Mouse (Mus musculus) urinary bladder, adult 18-20 months (tissue): ENCODE data around the gene Gtpbp2.
A peak's percentile ranks its signal among the peaks of the same experiment; 100 is the strongest.

Source experiments
- DNase-seq, 2 experiments: peaks; one replicate each; pipeline ENCODE4 v3.0.0; 2022; ENCODE audit warnings: low spot score in 2 of 2, mixed read lengths in 2 of 2

Gtpbp2 gene

GRCm38 (mm10) chr17:46160686-46161085 is at the start of gene Gtpbp2:
Gene Gtpbp2, plus strand, starts transcription at chr17:46161032.
- DNase-seq, result peak; percentile 76 to 93

DNA sequence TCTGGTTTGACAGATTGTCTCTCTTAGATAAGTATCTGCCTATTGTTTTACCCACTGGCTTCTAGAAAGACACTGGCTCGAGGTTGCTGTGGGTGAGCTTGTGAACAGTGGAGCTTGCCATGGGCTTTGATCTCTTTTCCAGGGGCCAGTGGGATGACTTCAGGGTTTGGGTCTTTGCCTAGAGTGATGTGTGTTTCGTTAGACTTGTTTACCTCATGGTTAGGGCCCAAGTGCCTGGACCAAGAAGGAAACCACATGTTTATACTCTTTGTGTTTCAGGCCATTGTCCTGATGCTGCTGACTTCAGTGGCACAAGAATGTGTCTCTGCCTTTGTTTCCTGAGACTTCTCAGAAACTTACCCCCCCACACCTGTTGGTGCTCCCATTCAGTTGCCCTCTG is 45.3 kb upstream of the Gtpbp2 start:
- DNase-seq, result no peak

DNA sequence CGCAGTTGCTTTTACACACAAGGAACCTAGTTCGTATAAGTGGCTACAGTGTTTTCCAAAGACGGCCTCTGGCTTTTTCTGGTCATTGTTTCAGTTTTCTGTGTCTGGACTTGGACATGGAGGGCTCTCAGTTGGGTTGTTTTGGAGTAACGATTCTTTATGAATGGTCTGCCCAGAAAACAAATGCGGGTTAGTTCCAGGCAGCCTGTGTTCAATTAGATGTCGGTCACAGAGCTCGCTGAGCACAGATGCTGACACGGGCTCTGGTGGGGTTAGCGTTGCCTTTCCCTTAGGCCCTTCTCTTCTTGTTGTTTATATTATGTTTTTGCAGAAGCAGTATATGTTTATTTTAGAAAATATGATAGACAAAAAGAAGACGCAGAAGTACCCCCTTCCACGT is 44.7 kb upstream of the Gtpbp2 start:
- DNase-seq, result no peak

DNA sequence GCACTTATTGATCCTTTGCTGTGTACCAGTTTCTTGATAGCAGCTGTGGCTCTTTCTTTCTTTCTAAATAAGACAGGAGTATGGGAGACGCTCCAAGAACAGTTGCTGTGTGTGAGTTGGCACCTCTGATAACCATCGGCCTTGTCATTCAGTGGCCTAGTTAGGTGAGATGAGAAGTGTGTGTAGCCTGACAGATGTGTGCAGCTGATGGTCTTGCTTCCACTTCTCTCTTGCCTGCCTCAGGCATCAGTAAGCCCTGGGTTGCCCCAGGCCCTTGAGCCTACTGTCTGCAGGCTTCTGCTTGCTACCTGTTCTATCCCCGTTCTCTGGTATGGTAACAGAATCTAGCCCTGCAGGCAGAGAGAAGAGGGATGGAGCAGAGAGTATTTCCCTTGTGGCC is 44.0 kb upstream of the Gtpbp2 start:
- DNase-seq, result no peak

DNA sequence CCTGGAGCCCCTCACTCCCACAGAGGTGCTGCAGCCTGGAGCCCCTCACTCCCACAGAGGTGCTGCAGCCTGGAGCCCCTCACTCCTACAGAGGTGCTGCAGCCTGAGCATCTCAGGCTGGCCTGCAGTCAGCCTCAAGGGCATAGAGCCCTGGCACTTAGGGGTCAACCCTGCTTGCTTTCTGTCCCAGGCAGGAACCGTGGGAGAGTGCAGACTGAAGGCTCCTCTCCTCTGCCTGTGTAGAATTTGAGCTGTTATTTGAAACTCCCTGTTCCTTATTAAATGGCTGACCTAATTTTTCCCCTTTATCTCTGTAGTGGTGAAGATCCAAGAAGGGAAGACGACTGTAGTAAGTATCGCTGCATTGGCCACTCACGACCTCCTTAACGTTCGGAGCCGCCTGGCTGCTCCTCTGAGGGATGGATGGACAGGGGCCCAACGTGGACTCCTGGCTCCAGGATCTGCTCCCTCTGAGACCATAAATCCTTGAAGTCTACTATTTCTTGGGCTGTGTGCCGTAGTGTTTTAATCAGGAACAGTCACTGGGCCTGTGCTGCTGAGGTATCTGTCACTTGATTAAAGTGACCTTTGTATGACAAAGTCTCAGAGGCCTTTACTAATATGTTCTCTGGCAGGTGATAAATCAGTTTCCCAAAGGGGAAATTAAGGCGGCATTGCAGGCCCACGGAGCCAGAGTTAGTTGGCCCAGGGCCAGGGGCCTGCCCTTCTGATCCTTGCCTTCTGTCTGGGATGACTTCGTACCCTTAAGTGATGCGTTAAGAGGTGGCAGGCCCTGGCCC is 43.0 kb upstream of the Gtpbp2 start:
- DNase-seq, result no peak

- no peak for DNase-seq
These were observed 42.4 kb upstream of the Gtpbp2 start for GRCm38 (mm10) chr17:46118423-46118850.

- no peak for DNase-seq
These were observed 41.2 kb upstream of the Gtpbp2 start for GRCm38 (mm10) chr17:46119641-46120040.

DNA sequence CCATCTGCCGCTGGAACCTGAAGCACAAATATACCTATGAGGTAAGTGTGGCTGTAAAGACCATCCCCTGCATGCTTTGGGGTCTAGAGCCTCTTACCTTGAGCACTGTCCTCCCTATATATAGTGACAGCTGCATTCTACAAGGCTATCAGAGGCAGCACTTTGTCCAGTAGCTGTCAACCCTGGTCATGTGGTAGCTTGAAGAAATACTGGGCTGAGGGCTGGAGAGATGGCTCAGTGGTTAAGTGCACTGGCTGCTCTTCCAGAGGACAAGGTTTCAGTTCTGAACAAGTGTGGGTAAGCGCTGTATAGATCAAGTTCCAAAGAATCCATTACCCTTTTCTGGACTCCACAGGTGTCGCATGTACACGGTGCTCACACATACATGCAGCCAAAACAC is 38.0 kb upstream of the Gtpbp2 start:
- DNase-seq, result no peak

GRCm38 (mm10) chr17:46123285-46123684 is 37.5 kb upstream of the Gtpbp2 start:
- no peak for DNase-seq

GRCm38 (mm10) chr17:46123953-46124700 is 36.7 kb upstream of the Gtpbp2 start:
- DNase-seq, result no peak

DNA sequence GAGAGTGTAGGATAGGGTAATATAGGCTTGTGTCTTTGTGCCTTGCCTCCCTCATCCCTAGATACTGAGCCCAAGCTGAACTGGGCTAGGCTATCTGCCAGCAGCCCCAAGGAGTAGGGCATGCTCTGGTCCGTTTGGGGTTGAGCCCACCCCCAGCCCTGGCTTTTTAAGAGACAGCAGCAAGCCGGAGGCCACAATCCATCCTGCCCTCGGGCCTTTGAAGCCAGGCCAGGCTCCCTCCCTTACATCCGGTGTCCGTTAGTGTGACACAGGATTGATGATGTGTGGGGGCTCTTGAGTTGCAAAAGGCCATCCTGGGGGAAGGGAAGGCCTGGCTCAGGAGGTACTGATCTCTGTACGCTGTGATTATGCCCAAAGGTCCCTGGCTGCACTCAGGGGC is 34.2 kb upstream of the Gtpbp2 start:
- DNase-seq, result no peak

- DNase-seq, result no peak
These were observed 32.9 kb upstream of the Gtpbp2 start for GRCm38 (mm10) chr17:46127814-46128493.

DNA sequence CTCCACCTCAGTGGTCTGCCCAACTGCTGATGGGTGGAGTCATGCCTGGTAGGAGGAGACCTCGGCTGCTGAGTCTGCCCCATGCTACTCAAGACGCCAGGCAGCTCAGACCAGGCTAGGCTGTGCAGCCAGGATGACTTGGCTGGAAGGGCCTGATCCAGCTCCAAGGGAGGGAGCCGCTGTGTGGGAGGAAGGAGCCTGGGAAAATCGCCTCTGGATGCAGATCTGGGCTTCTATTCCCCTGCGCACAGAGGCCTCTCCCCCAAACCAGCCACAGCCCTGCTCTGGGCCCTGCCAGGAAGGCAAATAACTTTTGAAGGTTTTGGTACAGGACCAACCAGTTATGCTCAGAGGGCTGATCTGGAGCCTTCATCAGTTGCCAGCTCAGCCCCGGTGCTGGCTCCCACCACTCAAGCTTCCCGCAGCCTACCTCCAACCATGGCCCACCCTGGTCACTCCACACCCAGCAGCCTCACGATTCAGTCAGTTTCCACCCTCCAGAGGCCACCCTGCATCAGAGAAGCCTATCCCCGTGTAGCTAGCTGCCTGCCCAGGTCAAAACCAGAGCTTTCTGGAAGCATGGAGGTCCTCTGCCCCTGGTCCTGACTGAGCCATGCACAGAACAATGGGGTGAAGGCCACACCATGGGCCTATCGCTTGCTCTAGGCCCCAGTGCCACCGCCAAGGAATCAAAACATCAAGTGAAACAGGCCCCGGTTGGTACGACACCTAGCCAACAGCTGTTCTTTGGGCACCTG is 30.9 kb upstream of the Gtpbp2 start:
- DNase-seq, result peak; percentile 19 to 66

DNA sequence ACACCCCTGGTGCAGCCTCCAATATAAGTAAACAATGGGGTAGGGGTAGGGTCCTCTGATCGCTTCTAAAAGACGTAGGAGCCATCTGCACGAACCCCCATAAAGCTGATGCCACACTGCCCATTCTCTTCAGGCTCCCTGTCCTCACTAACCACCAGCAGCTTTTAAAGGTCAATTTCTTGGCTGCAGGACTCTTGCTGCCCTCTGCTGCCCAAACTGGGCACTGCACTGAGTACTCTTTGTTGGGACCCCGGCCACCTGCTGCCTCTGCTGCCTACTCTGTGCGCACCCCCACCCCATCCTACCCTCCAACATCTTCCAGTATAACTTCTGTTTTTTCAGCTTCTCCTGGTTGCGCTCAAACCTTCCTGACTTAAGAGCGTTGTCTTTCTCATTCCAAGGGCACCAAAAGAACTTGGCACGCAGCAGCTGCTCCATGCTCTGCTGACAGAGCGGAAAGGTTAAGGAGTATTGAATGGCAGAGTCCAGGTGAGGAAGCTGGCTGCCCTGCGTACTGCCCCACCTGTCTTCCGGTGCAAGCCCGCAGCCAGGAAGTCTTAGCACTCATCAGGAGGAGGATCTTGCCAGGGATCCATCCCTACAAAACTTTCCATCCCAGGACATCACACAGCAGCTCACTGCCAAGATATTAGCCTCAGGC is 28.6 kb upstream of the Gtpbp2 start:
- DNase-seq, result peak; percentile 24 to 60

DNA sequence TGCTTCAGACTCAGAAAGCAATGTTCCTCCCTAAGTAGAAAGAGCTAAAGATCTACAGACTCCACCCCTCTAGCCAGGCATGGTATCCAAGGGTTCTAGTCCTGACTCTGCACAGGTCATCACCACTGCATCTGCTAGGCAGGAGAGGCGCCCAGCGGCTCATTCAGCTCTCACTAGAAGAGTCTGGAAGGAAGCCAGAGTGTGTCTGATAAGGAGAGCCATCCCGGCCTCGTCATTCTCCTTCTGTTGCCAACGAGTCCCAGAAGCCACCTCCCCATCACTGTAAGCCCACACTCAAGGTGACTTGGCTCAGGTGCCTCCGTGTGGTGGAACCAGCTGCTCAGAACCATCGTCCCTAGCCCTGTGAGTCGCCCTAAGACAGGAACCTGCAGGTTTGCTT is 28.0 kb upstream of the Gtpbp2 start:
- DNase-seq, result no peak

- no peak for DNase-seq
These were observed 22.1 kb upstream of the Gtpbp2 start for GRCm38 (mm10) chr17:46138563-46139236.

GRCm38 (mm10) chr17:46139872-46140271 is 21.0 kb upstream of the Gtpbp2 start:
- no peak for DNase-seq

DNA sequence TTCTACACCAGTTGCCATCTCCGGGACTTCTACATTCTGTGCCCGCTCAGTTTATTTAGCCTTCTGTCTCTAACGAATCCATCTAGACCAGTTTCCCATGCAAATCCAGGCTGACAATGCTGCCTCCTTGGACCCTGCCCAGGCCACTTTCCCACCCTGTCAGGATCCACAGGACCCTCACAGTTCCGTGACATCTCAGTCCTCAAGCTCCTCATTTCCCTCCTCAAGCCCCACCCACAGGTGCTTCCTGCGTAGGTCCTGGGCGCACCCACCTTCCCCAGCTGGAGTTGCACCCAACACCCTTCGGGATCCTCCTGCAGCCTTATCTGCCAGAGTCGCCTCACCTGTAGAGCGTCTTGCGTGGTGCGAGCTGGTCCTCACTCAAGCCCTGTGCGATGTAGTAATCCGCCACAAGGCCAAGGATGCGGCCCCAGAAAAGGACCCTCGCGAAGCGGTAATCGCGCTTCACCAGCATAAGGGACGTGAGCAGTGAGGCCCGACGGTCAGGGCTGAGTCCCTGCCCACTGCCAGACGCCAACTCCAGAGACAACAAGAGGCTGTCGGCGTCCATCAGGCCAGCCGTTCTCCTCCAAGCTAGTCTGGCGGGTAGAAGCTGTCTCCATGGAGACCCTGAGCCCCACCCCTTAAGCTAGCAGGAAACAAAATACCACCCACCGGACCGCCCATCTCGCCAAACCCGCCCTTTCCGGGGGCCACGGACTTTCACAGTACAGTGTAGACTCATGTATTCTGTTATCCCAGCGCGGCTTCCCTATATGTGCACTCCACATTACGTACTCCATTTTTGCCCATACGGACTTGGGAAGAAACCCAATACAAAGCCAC is 17.0 kb upstream of the Gtpbp2 start, which contains the start of gene Rsph9:
Rsph9 (minus strand) TSS at position 639 of the 846 bp plus-strand sequence.
- DNase-seq, result peak; percentile 80 to 84
